Mouse (Mus musculus): ENCODE measurements at regions not wholly inside any gene's neighbourhood (a gene's known extent, or its start where the extent isn't known, plus 50 kb on each side); places are given as distances from the start of the nearest gene placed in this dataset.

DNA sequence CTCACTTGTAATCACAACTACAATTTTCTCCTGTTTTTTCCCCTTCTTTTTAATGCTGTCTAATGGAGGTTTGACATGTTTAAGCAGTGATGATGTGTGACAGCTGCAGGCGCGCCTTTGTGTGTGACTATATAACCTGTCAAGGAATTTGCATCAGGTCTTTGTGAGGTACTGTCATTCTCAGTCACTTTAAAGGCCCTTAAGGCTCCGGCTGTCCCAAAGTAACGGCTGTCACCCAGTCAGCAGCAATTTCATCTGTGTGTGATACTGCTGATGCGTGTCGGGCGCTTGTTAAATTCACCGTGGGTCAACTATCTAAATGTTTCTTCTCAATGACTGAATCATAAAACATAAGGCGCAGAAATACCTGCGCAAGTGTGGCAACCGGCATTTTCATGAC lies 350.2 kb downstream of the Nup35 start:
- POLR2A ChIA-PET: no interaction called here

DNA sequence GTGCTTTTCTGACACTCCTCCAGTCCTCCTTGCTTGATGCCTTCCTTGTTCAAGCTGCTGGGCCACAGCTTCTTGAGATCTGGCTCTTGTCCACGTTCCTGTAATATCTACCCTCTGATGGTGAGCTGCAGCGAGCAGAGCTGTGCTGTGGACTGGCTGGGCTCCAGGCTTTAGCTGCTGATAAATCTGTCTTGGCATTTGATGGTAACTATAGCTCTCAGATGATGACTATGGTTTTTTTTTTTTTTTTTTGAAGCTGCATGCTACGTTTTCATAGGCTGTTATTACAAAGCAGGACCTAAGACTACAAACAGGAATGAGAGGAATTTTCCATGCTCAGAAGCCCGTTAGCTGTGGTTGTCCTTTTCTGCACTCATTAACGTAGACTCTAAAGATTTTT lies 352.3 kb downstream of the Nup35 start:
- ChIA-PET CTCF (no interaction called here), POLR2A (interaction anchor here in 1 of 4 experiments (0.7 kb wide), 1 partner anchor 365 kb away, joined by 4 read pairs; no protein-coding TSS in a partner anchor)

More for the DNA sequence above, 350.2 kb downstream of the Nup35 start:
- CTCF ChIA-PET: no interaction called here

DNA sequence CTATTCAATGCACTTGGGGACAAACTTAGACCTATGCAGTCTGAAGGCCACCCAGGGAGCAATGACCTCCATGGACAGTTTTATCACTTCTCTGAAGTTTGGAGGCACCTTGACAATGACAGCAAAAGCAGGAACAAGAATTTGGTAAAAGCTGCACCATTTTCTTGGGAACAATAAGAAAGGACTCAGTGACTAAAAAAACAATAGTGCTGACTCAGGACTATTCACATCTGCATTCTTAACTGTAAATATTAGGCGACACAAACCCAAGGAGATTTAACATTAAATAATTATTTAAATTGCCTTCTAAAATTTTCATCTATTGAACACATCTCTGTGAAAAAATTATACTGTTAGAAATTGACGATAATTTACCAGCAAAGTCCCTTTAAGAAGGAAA lies 356.2 kb downstream of the Nup35 start:
- CTCF ChIA-PET: no interaction called here
- POLR2A ChIA-PET: no interaction called here

DNA sequence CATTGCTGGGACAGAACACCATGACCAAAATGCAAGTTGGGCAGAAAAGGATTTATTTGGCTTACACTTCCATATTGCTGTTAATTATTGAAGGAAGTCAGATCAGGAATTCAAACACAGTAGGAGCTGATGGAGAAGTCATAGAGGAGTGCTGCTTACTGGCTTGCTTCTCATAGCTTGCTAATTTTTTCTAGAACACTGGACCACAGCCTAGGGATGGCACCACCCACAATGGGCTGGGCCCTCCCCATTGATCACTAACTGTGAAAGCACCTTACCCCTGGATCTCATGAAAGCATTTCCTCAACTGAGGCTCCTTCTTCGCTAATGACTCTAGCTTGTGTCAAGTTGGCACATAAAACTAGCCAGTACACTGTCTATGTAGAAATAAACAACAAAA lies 381.3 kb downstream of the Nup35 start:
- ChIA-PET CTCF (no interaction called here), POLR2A (no interaction called here)

DNA sequence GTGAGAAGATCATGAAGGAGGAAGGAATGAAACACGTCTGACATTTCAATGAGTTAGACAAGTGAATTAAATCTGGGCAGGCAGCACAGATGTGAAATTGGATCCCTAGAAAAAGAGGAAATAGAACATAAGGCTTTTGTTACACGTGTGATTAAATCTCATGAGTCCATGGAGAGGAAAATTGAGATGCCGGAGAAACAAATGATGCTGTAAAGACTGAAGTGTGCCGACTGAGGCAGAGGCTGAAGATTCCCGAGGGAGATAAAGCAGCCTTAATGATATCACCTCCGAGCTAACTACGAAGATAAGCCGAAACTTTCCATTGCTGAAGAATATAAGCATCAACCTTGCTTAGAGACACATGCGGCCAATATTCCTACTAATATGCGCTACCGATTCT lies 390.0 kb downstream of the Nup35 start:
- ChIA-PET POLR2A (no interaction called here), CTCF (no interaction called here)

DNA sequence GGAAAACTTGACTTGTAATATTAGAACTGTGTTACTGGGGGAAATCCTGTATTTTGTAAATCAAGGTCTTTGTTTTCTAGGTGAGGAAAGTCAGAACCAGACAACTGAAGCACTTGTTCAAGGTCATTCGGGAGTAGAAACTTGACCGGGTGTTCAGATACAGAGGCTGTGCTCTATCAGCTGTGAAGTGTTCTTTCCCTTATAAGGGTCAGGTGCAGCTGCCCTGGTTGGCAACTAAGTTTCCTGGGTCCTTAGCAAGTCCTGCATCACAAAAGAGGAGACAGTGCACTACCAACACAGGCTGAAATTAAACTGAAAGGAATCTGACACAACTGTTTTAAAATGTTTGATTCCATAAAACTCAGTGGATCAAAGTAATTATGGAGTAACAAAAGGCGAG lies 406.6 kb downstream of the Nup35 start:
- POLR2A ChIA-PET: no interaction called here
- CTCF ChIA-PET: no interaction called here
